Mouse (Mus musculus): Measurements from ENCODE around the gene Ugdh. TPM values are rescaled to one million over a fixed set of nuclear protein-coding genes. Genes with fewer than 3 reads are reported as not detected.

Gene Ugdh
- total and polyA plus RNA-seq, 2 experiments from 2014 or later, result 18.8 to 30.7 TPM

- 78% methylated on average over 6 of the region's 6 CpGs for WGBS
- Histone ChIP-seq H3K4me1 (ENCODE audit: insufficient read depth, low read length) (peaks cover 4% of the 10 kb centered on the region; the same call in 1 of the 2 replicates), H3K4me2 (ENCODE audit: low read depth, low read length) (no peak overlapping the region), H3K9ac (replicated peaks; ENCODE audit: low read length) (no peak overlapping the region), H3K9me3 (ENCODE audit: low read length) (no peaks in the 10 kb centered on the region), H3K36me3 (ENCODE audit: insufficient read depth, low read length) (peaks cover 18% of the 10 kb centered on the region), H3K4me3 (ENCODE audit: low read length) (no peak overlapping the region), H3K27me3 (ENCODE audit: insufficient read depth, low read length) (no peaks in the 10 kb centered on the region), H3K27ac (no peak overlapping the region)
- no peak for TF ChIP-seq CTCF (IDR thresholded peaks at IDR 0.05; ENCODE audit: low read depth)
- ATAC-seq, result no peak
- no peak for DNase-seq (ENCODE audit: low spot score)
These were observed 48.5 kb downstream of the Ugdh start for GRCm38 (mm10) chr5:65387008-65387867.

- Histone ChIP-seq H3K27me3 (ENCODE audit: insufficient read depth, low read length) (no peaks in the 10 kb centered on the region), H3K9ac (replicated peaks; ENCODE audit: low read length) (no peak overlapping the region), H3K9me3 (ENCODE audit: low read length) (no peaks in the 10 kb centered on the region), H3K4me1 (ENCODE audit: insufficient read depth, low read length) (0 out of 2 replicates have a peak, but pooled peaks cover 4% of the 10 kb centered on the region), H3K27ac (no peak overlapping the region), H3K4me3 (ENCODE audit: low read length) (no peak overlapping the region), H3K36me3 (ENCODE audit: insufficient read depth, low read length) (peaks cover 18% of the 10 kb centered on the region), H3K4me2 (ENCODE audit: low read depth, low read length) (no peak overlapping the region)
- TF ChIP-seq CTCF (IDR thresholded peaks at IDR 0.05; ENCODE audit: low read depth), result no peak
- 85% methylated on average over 2 of the region's 2 CpGs for WGBS
- ATAC-seq (no peak), DNase-seq (ENCODE audit: low spot score) (no peak)
These were observed 50.0 kb downstream of the Ugdh start for GRCm38 (mm10) chr5:65385704-65386103.

DNA sequence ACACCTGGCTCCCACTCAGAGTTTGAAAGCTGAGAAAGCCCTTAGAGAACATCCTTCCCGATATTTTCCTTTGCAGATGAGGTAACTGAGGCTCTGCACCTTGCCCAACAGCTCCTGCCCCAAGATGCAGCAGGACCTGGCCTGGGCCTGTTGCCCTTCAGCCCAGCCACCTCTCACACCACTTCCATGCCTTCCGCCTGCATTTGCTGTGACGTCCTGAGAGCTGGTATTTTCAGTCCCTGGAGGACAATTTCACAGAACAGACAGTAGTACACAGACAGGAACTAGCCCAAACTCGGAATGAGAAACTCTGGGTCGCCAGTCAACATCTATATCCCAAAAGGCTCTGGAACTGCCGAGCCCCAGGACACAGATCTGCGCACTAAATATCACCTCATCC is 61.0 kb downstream of the Ugdh start:
- Histone ChIP-seq H3K9ac (replicated peaks; ENCODE audit: low read length) (no peak overlapping the region), H3K4me3 (ENCODE audit: low read length) (no peak overlapping the region), H3K27ac (no peak overlapping the region), H3K4me1 (ENCODE audit: insufficient read depth, low read length) (no peaks in the 10 kb centered on the region), H3K4me2 (ENCODE audit: low read depth, low read length) (no peak overlapping the region), H3K36me3 (ENCODE audit: insufficient read depth, low read length) (no peaks in the 10 kb centered on the region), H3K9me3 (ENCODE audit: low read length) (no peaks in the 10 kb centered on the region), H3K27me3 (ENCODE audit: insufficient read depth, low read length) (no peaks in the 10 kb centered on the region)
- no peak for TF ChIP-seq CTCF (IDR thresholded peaks at IDR 0.05; ENCODE audit: low read depth)
- WGBS, result 88% methylated on average over 7 of the region's 7 CpGs
- no peak for DNase-seq (ENCODE audit: low spot score)
- ATAC-seq, result no peak

DNA sequence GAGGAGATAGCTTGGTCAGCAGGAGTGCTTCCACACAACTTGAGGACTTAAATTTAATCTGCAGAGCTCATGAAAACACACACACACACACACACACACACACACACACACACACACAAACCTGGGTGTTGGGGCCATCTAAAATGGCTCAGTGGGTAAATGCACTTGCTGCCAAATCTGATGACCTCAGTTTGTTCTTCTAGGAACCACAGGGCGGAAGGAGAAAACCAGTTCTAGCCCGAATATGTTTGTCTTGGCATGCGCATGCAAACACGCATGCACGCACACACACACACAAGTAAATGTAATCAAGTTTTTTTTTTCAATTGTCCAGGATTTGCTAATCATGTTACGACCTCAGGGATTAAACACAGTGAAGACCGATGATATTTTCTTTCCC is 64.2 kb downstream of the Ugdh start:
- 95% methylated on average over 7 of the region's 7 CpGs for WGBS
- DNase-seq (ENCODE audit: low spot score), result no peak
- no peak for TF ChIP-seq CTCF (IDR thresholded peaks at IDR 0.05; ENCODE audit: low read depth)
- no peak overlapping the region for H3K27ac ChIP-seq
- H3K4me1 ChIP-seq (ENCODE audit: insufficient read depth, low read length), result no peaks in the 10 kb centered on the region
- no peak for ATAC-seq
- H3K36me3 ChIP-seq (ENCODE audit: insufficient read depth, low read length), result no peaks in the 10 kb centered on the region
- H3K4me3 ChIP-seq (ENCODE audit: low read length), result no peak overlapping the region
- no peaks in the 10 kb centered on the region for H3K27me3 ChIP-seq (ENCODE audit: insufficient read depth, low read length)
- H3K4me2 ChIP-seq (ENCODE audit: low read depth, low read length), result no peak overlapping the region
- H3K9ac ChIP-seq (replicated peaks; ENCODE audit: low read length), result no peak overlapping the region
- no peaks in the 10 kb centered on the region for H3K9me3 ChIP-seq (ENCODE audit: low read length)

GRCm38 (mm10) chr5:65367837-65368236 is 67.9 kb downstream of the Ugdh start:
- no peaks in the 10 kb centered on the region for H3K9me3 ChIP-seq (ENCODE audit: low read length)
- H3K9ac ChIP-seq (replicated peaks; ENCODE audit: low read length), result no peak overlapping the region
- WGBS, result 90% methylated on average over 11 of the region's 11 CpGs
- TF ChIP-seq CTCF (IDR thresholded peaks at IDR 0.05; ENCODE audit: low read depth), result no peak
- no peak overlapping the region for H3K4me3 ChIP-seq (ENCODE audit: low read length)
- H3K27me3 ChIP-seq (ENCODE audit: insufficient read depth, low read length), result no peaks in the 10 kb centered on the region
- H3K36me3 ChIP-seq (ENCODE audit: insufficient read depth, low read length), result no peaks in the 10 kb centered on the region
- H3K27ac ChIP-seq, result no peak overlapping the region
- no peaks in the 10 kb centered on the region for H3K4me1 ChIP-seq (ENCODE audit: insufficient read depth, low read length)
- DNase-seq (ENCODE audit: low spot score) (no peak), ATAC-seq (no peak)
- H3K4me2 ChIP-seq (ENCODE audit: low read depth, low read length), result no peak overlapping the region

Other genes starting within 250 kb of the Ugdh start
- 11.1 and 12.9 TPM in 2 replicates for gene Wdr19, start 236.3 kb downstream of the Ugdh start, total RNA-seq (2014; rRNA removed)
- 8.1 and 9.6 TPM in 2 replicates for gene Wdr19, start 236.3 kb downstream of the Ugdh start, polyA plus RNA-seq (2015; fragmentation: Nextera tagmentation; extraction: Ambion mirVana)
- gene Rfc1, start 100.3 kb downstream of the Ugdh start, total RNA-seq (2014; rRNA removed), result 18.6 and 26.0 TPM in 2 replicates
- gene Rfc1, start 100.3 kb downstream of the Ugdh start, polyA plus RNA-seq (2015; fragmentation: Nextera tagmentation; extraction: Ambion mirVana), result 31.2 and 33.0 TPM in 2 replicates
- gene Klb, start 87.6 kb downstream of the Ugdh start, total RNA-seq (2014; rRNA removed), result 0.14 TPM in 1 of 2 replicates, not detected in the other
- gene Klb, start 87.6 kb downstream of the Ugdh start, polyA plus RNA-seq (2015; fragmentation: Nextera tagmentation; extraction: Ambion mirVana), result 0.09 and 0.13 TPM in 2 replicates
- gene Rpl9, start 44.5 kb downstream of the Ugdh start, total RNA-seq (2014; rRNA removed), result 890 and 1,017 TPM in 2 replicates
- gene Rpl9, start 44.5 kb downstream of the Ugdh start, polyA plus RNA-seq (2015; fragmentation: Nextera tagmentation; extraction: Ambion mirVana), result 640 and 652 TPM in 2 replicates
- 19.4 and 23.4 TPM in 2 replicates for gene Lias, start 44.5 kb downstream of the Ugdh start, total RNA-seq (2014; rRNA removed)
- gene Lias, start 44.5 kb downstream of the Ugdh start, polyA plus RNA-seq (2015; fragmentation: Nextera tagmentation; extraction: Ambion mirVana), result 65.5 and 66.8 TPM in 2 replicates
- gene Gm43552, start 56.9 kb upstream of the Ugdh start, total RNA-seq (2014; rRNA removed), result not detected in 2 replicates
- not detected in 2 replicates for gene Gm43552, start 56.9 kb upstream of the Ugdh start, polyA plus RNA-seq (2015; fragmentation: Nextera tagmentation; extraction: Ambion mirVana)
- gene Smim14, start 101.2 kb upstream of the Ugdh start, total RNA-seq (2014; rRNA removed), result 153 and 155 TPM in 2 replicates
- gene Smim14, start 101.2 kb upstream of the Ugdh start, polyA plus RNA-seq (2015; fragmentation: Nextera tagmentation; extraction: Ambion mirVana), result 200 and 229 TPM in 2 replicates
- gene Ube2k, start 101.3 kb upstream of the Ugdh start, total RNA-seq (2014; rRNA removed), result 36.5 and 41.9 TPM in 2 replicates
- gene Ube2k, start 101.3 kb upstream of the Ugdh start, polyA plus RNA-seq (2015; fragmentation: Nextera tagmentation; extraction: Ambion mirVana), result 199 and 204 TPM in 2 replicates

Measured in hindbrain, postnatal 0 days (tissue).